Mouse (Mus musculus) frontal cortex, postnatal 25 days (tissue): Measurements from ENCODE around the gene Mrgprb8.
"Not testable (repeated sequence)": the region's sequence is repeated elsewhere in the genome, so short reads cannot be mapped to it uniquely, and the experiment has no call there.

Source experiments
- DNase-seq, 2 experiments: peaks; one replicate each; pipeline ENCODE4 v3.0.0; 2022; ENCODE audit warnings: low spot score in 2 of 2

The Mrgprb8 gene

GRCm38 (mm10) chr7:48388226-48388625, at the start of gene Mrgprb8:
Gene Mrgprb8, plus strand, starts transcription at chr7:48388526.
- no peak for DNase-seq

GRCm38 (mm10) chr7:48435936-48436335, 47.6 kb downstream of the Mrgprb8 start:
- not testable (repeated sequence) for DNase-seq

DNA sequence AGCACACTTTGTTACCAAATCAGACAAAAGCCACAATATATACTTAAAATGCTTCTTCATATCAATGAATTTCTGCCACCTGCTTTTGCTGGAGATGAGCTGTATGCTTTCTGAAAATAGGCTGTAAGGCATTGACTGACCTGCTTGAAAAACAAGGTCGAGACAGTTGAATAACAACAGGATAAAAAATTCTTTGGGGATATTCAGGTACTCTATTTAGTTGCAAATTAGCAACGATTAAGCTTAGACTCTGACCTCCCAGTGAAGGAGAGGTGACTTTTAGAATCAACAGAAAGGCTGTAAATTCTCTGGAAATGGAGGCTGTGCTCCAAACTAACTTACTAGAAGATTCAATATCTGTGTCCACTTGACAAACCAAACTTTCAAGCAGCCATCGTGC, 48.3 kb downstream of the Mrgprb8 start:
- no peak for DNase-seq
